Mouse (Mus musculus) liver, embryonic 14.5 days (tissue): ENCODE results near the gene Fam222b. TPM values are rescaled to one million over a fixed set of nuclear protein-coding genes. Genes with fewer than 3 reads are reported as not detected.

Source experiments
- ATAC-seq: fragments of 200-750 bp; cut with Nextera tagmentation; 2 replicates; pipeline ENCODE4 v1.8.0; 2017; ENCODE audit warnings: moderate number of reproducible peaks, mild to moderate bottlenecking, moderate library complexity; ENCODE audit not compliant: insufficient read depth
- DNase-seq, 3 experiments: peaks; one replicate each; pipeline ENCODE4 v3.0.0-alpha.2; 2012 to 2013; ENCODE audit warnings: low read depth in 3 of 3, low spot score in 3 of 3
- H3K27ac ChIP-seq: fragments of 300-500 bp; sonication (generic); 2 replicates; pipeline ENCODE4 v1.5.1; 2014; ENCODE audit warnings: moderate library complexity, mild to moderate bottlenecking, control low read depth, inconsistent platforms
- H3K27me3 ChIP-seq: fragments of 300-500 bp; sonication (generic); 2 replicates; pipeline ENCODE4 v1.6.1; 2014; ENCODE audit warnings: mild to moderate bottlenecking, low read length, moderate library complexity; ENCODE audit not compliant: control insufficient read depth, insufficient read depth
- H3K36me3 ChIP-seq: fragments of 300-500 bp; sonication (generic); replicated peaks from 2 replicates; pipeline ENCODE4 v1.6.1; 2014; ENCODE audit warnings: low read depth; ENCODE audit not compliant: control insufficient read depth, insufficient read depth
- H3K4me1 ChIP-seq, 2 experiments: fragments of 200-500 bp in 1 of 2; fragments of 300-500 bp in 1 of 2; sonication (generic) in 1 of 2; replicated peaks; 2 replicates each; pipeline ENCODE4 v1.6.1; 2012 to 2014; ENCODE audit warnings: antibody characterized with exemption in 1 of 2, inconsistent platforms in 1 of 2, low read length in 1 of 2; ENCODE audit not compliant: control insufficient read depth in 2 of 2, insufficient read depth in 2 of 2
- H3K4me2 ChIP-seq: fragments of 300-500 bp; sonication (generic); 2 replicates; pipeline ENCODE4 v1.6.1; 2014; ENCODE audit warnings: low read depth, mild to moderate bottlenecking, control low read depth, moderate library complexity
- H3K4me3 ChIP-seq, 2 experiments: fragments of 200-500 bp in 1 of 2; fragments of 300-500 bp in 1 of 2; sonication (generic) in 1 of 2; 2 replicates each; pipeline ENCODE4 v1.5.1; 2012 to 2014; ENCODE audit warnings: low read depth in 2 of 2, low read length in 2 of 2, mild to moderate bottlenecking in 2 of 2, control low read depth in 1 of 2, inconsistent platforms in 1 of 2, moderate library complexity in 1 of 2; ENCODE audit not compliant: insufficient read depth in 1 of 2
- H3K9ac ChIP-seq: fragments of 300-500 bp; sonication (generic); replicated peaks from 2 replicates; pipeline ENCODE4 v1.6.1; 2014; ENCODE audit warnings: mild to moderate bottlenecking, control low read depth, moderate library complexity
- H3K9me3 ChIP-seq: fragments of 300-500 bp; sonication (generic); 2 replicates; pipeline ENCODE4 v1.6.1; 2016; ENCODE audit warnings: low read length, mixed read lengths; ENCODE audit not compliant: control insufficient read depth
- CTCF ChIP-seq: IDR thresholded peaks from 2 replicates; pipeline ENCODE4 v1.5.1; 2016; ENCODE audit warnings: antibody characterized with exemption, low read depth, control low read depth
- EP300 ChIP-seq: IDR thresholded peaks from 2 replicates; pipeline ENCODE4 v1.6.1; 2016; ENCODE audit warnings: antibody characterized with exemption, low read depth
- WGBS: fragments of 180-500 bp; shearing (Covaris S2); extraction: QIAGEN DNeasy Blood & Tissue Kit; methylation state at CpG from one replicate; pipeline ENCODE4 v1.1.7; 2014; ENCODE audit not compliant: insufficient replicate concordance; 5-methylcytosine and 5-hydroxymethylcytosine counted together
- polyA plus RNA-seq, 2 experiments: library from polyadenylated mRNA; depleted of rRNA in 1 of 2; stranded (reverse) in 1 of 2; unstranded in 1 of 2; fragments of >200 nt; fragmentation: Nextera tagmentation in 1 of 2; extraction: Ambion mirVana in 1 of 2; gene quantifications; 2 replicates each; pipeline versions ENCODE4 v1.2.1 to v1.2.3; 2012 to 2014

Gene Fam222b
- polyA plus RNA-seq, 2 experiments, result 2.5 to 3.8 TPM

DNA sequence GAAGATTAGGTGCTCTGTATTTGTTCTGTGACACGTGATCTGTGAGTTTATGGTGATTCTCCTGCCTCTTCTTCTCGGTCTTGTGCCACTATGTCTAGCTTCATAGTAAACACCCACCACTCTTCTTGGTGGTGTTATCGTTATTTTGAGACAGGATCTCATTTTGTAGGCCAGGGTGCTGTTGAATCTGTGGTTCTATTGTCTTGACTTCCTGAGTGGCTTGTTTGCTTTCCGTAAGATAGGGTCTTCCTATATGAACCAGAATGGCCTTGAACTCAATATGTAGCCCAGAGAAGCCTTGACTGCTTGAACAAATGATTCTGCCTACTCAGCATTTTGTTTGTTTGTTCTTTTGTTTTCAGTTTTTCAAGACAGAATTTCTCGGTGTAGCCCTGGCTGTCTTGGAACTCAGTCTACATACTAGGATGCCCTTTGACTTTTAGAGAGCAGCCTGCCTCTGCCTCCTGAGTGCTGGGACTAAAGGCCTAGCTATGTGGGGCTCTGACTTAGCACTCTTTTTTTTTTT lies 6.6 kb upstream of the Fam222b start:
- 60% methylated on average over 5 of the region's 5 CpGs for WGBS
- Histone ChIP-seq H3K27ac (no peak overlapping the region), H3K27me3 (no peaks in the 10 kb centered on the region)

DNA sequence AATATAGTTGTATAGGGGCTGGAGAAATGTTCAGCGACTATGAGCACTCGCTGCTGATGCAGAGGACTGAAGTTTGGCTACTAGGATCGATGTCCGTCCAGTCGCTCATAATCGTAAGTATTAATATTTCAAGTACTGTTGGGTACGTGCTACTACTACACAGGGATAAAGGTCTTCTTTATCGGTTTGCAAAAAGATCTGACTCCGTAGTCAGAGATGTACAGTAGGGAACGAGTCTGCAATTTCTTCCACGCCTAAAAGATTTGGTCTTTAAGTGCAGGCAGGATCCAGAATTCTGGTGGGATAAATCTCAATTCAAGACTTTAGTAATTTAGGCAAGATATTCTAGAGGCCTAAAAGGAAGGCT lies 340 bp upstream of the Fam222b start:
- H3K36me3 ChIP-seq, result no peaks in the 10 kb centered on the region
- peaks cover 0 to 14% of the 10 kb centered on the region in 2 experiments; a peak in 2 of 4 replicates for H3K4me1 ChIP-seq
- DNase-seq (no peak), ATAC-seq (peak; percentile 20; the same call in 1 of the 2 replicates)
- H3K9me3 ChIP-seq, result no peaks in the 10 kb centered on the region
- no peak for TF ChIP-seq EP300
- no peak for TF ChIP-seq CTCF
- whole genome bisulfite sequencing, result 45% methylated on average over 11 of the region's 11 CpGs
- peak overlapping the region; percentile 75 for H3K4me2 ChIP-seq
- H3K9ac ChIP-seq, result peak overlapping the region; percentile 59
- no peak overlapping the region; the same call in 1 of the 2 replicates for H3K27ac ChIP-seq
- peak overlapping the region; percentile 56 to 93 for H3K4me3 ChIP-seq
- H3K27me3 ChIP-seq, result no peaks in the 10 kb centered on the region

More for the DNA sequence above, 6.6 kb upstream of the Fam222b start:
- Histone ChIP-seq H3K4me3 (no peak overlapping the region), H3K9me3 (no peaks in the 10 kb centered on the region), H3K36me3 (no peaks in the 10 kb centered on the region), H3K9ac (no peak overlapping the region), H3K4me1 (no peaks in the 10 kb centered on the region), H3K4me2 (no peak overlapping the region)
- ATAC-seq, result peak; percentile 47; the same call in 1 of the 2 replicates
- no peak for TF ChIP-seq EP300
- TF ChIP-seq CTCF, result no peak
- no peak for DNase-seq

DNA sequence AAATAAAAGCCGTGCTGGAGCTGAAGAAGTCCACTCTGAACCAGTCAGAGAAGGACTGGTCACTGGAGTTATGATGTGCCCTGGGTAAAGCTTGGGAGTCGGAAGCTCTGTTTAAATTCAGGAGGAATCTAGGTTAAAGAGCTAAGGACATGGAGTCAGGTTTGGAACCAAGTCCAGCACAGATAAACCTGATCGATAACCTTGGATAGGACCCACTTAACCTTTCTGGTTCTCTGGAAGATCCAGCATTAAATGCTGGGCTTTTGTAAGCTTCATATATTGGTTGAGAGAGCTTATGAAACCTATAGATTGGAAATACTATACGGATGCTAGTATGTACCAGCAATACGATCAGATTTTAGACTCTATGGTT lies 670 bp downstream of the Fam222b start:
- Histone ChIP-seq H3K4me2 (peak overlapping the region; percentile 75), H3K4me3 (peak overlapping the region; percentile 56 to 93), H3K27me3 (no peaks in the 10 kb centered on the region), H3K9me3 (no peaks in the 10 kb centered on the region), H3K4me1 (peaks cover 0 to 14% of the 10 kb centered on the region in 2 experiments; a peak in 2 of 4 replicates), H3K27ac (no peak overlapping the region), H3K9ac (peak overlapping the region; percentile 23), H3K36me3 (no peaks in the 10 kb centered on the region)
- DNase-seq (no peak), ATAC-seq (no peak)
- TF ChIP-seq EP300 (no peak), CTCF (no peak)
- 28% methylated on average over 5 of the region's 5 CpGs for WGBS

DNA sequence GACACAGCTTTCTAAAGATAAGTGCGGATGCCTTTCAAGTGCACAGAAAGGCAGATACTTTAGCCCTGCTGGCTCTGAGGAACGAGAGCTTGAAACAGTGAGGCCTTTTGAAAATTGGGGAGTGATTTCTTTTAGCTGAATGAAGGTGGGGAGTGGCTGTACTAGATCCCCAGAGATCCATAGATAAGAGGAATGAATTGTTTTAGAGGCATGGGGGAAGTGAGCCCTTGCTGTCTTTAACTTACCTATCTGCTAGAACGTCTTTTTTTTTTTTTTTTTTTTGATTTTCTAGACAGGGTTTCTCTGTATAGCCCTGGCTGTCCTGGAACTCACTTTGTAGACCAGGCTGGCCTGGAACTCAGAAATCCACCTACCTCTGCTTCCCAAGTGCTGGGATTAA lies 2.6 kb downstream of the Fam222b start:
- DNase-seq (no peak), ATAC-seq (no peak)
- Histone ChIP-seq H3K36me3 (no peaks in the 10 kb centered on the region), H3K9ac (0 out of 2 replicates have a peak overlapping the region, but pooled peaks have one; percentile 23), H3K27me3 (no peaks in the 10 kb centered on the region), H3K9me3 (no peaks in the 10 kb centered on the region), H3K4me1 (peaks cover 0 to 20% of the 10 kb centered on the region in 2 experiments; a peak in 2 of 4 replicates), H3K27ac (no peak overlapping the region), H3K4me2 (no peak overlapping the region), H3K4me3 (no peak overlapping the region)
- WGBS, result 28% methylated on average over 3 of the region's 3 CpGs
- TF ChIP-seq EP300 (no peak), CTCF (no peak)

DNA sequence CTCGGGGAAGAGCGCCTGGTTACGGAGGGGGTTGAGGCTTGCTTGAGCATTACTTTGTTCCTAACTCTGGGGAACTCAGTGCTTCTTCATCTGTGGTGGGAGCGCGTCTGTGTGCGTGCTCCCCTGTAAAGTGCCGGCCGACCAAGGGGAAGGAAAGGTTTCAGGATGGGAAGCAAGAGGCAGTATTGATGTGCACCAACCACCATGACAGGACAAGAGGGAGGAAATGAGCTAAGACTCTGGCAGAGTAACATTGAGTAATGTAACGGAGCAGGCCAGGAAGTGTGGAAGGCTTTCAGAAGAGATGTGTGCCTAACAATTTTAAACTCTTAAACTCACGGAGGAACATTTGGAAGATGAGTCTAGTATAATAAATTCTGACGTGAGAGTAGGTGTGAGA lies 6.3 kb downstream of the Fam222b start:
- Histone ChIP-seq H3K9me3 (no peaks in the 10 kb centered on the region), H3K4me3 (no peak overlapping the region), H3K4me1 (peaks cover 3 to 24% of the 10 kb centered on the region in 2 experiments; a peak in 2 of 4 replicates), H3K36me3 (no peaks in the 10 kb centered on the region), H3K4me2 (no peak overlapping the region), H3K27me3 (no peaks in the 10 kb centered on the region), H3K27ac (no peak overlapping the region), H3K9ac (no peak overlapping the region; the same call in 1 of the 2 replicates)
- 63% methylated on average over 11 of the region's 11 CpGs for WGBS
- ATAC-seq (no peak), DNase-seq (no peak)
- TF ChIP-seq EP300, result no peak
- TF ChIP-seq CTCF, result no peak
